Comparison of ENCODE assay signal across 22 mouse cellular contexts in genomic region chr2:72375877-72376276, GRCm38 (mm10).
DNase-seq lines count a peak whose midpoint lies in the region; ATAC-seq and TF ChIP-seq lines count a peak whose summit lies in the region.
"Had no signal": no experiment of that assay in that cellular context is flagged by ENCODE, and none has a peak within 500 bp of the region (broad histone marks: within the 10 kb centered on the region; RNA-seq: fewer than 3 reads in every experiment).

No protein-coding gene starts in this region.

- H3K27ac ChIP-seq in heart, embryonic 16.5 days (ENCODE audit: low read length), result peak overlapping the region; percentile 19; the same call in 1 of the 2 replicates
- peak overlapping the region; percentile 78 for H3K27ac ChIP-seq in kidney, postnatal 0 days
- H3K27ac ChIP-seq in intestine, embryonic 15.5 days, result peak overlapping the region; percentile 38; the same call in 1 of the 2 replicates
- peak overlapping the region; percentile 73; the same call in 1 of the 2 replicates for H3K27ac ChIP-seq in stomach, embryonic 14.5 days (ENCODE audit: low read length)
- H3K27ac ChIP-seq: embryonic facial prominence, embryonic 12.5 days; hindbrain, embryonic 15.5 days; left cerebral cortex, adult 2 months; liver, embryonic 14.5 days; neural tube, embryonic 12.5 days had no signal

- no peaks in the 10 kb centered on the region for H3K4me1 ChIP-seq in heart, embryonic 16.5 days (ENCODE audit: control insufficient read depth, insufficient read depth, low read length)
- peaks cover 3% of the 10 kb centered on the region for H3K4me1 ChIP-seq in kidney, postnatal 0 days (replicated peaks; ENCODE audit: insufficient read depth, low read length)
- H3K4me1 ChIP-seq in intestine, embryonic 15.5 days (replicated peaks), result no peaks in the 10 kb centered on the region
- no peaks in the 10 kb centered on the region for H3K4me1 ChIP-seq in stomach, embryonic 14.5 days (ENCODE audit: control insufficient read depth, insufficient read depth, low read length)
- H3K4me1 ChIP-seq: embryonic facial prominence, embryonic 12.5 days; neural tube, embryonic 12.5 days had no signal

- no peak overlapping the region for H3K9ac ChIP-seq in heart, embryonic 16.5 days (ENCODE audit: low read length)
- H3K9ac ChIP-seq in kidney, postnatal 0 days (ENCODE audit: low read depth, low read length), result no peak overlapping the region
- H3K9ac ChIP-seq in intestine, embryonic 15.5 days, result no peak overlapping the region
- no peak overlapping the region for H3K9ac ChIP-seq in stomach, embryonic 14.5 days (replicated peaks; ENCODE audit: low read depth, low read length)
- H3K9ac ChIP-seq: embryonic facial prominence, embryonic 12.5 days; forebrain, postnatal 0 days; hindbrain, embryonic 15.5 days; liver, embryonic 14.5 days; neural tube, embryonic 12.5 days had no signal

- WGBS in heart, embryonic 16.5 days, result 78% methylated on average over 3 of the region's 3 CpGs
- 65% methylated on average over 3 of the region's 3 CpGs for WGBS in kidney, postnatal 0 days
- 58% methylated on average over 3 of the region's 3 CpGs for WGBS in intestine, embryonic 15.5 days
- WGBS in stomach, embryonic 14.5 days, result 58% methylated on average over 3 of the region's 3 CpGs

- H3K4me2 ChIP-seq in heart, embryonic 16.5 days (ENCODE audit: low read depth, low read length), result no peak overlapping the region
- H3K4me2 ChIP-seq in kidney, postnatal 0 days (ENCODE audit: low read length), result no peak overlapping the region
- no peak overlapping the region for H3K4me2 ChIP-seq in intestine, embryonic 15.5 days (replicated peaks)
- no peak overlapping the region for H3K4me2 ChIP-seq in stomach, embryonic 14.5 days (replicated peaks; ENCODE audit: low read depth, low read length)
- H3K4me2 ChIP-seq: embryonic facial prominence, embryonic 12.5 days; hindbrain, embryonic 15.5 days; neural tube, embryonic 12.5 days had no signal

- H3K36me3 ChIP-seq in heart, embryonic 16.5 days (ENCODE audit: control insufficient read depth, insufficient read depth), result peaks cover 23% of the 10 kb centered on the region
- peaks cover 10% of the 10 kb centered on the region; the same call in 1 of the 2 replicates for H3K36me3 ChIP-seq in kidney, postnatal 0 days (ENCODE audit: insufficient read depth, low read length)
- 0 out of 2 replicates have a peak, but pooled peaks cover 9% of the 10 kb centered on the region for H3K36me3 ChIP-seq in intestine, embryonic 15.5 days
- H3K36me3 ChIP-seq in stomach, embryonic 14.5 days (ENCODE audit: control insufficient read depth, insufficient read depth, low read length), result peaks cover 3% of the 10 kb centered on the region
- H3K36me3 ChIP-seq: embryonic facial prominence, embryonic 12.5 days; hindbrain, embryonic 15.5 days; neural tube, embryonic 12.5 days had no signal

- ATAC-seq in heart, embryonic 16.5 days (replicated peaks; ENCODE audit: extremely low read depth, insufficient read depth, low FRiP score), result no peak
- ATAC-seq in kidney, postnatal 0 days (replicated peaks; ENCODE audit: low FRiP score, low read depth), result no peak
- no peak for ATAC-seq in intestine, embryonic 15.5 days
- ATAC-seq in stomach, embryonic 14.5 days (ENCODE audit: insufficient number of reproducible peaks, insufficient read depth, low FRiP score, low read depth), result no peak
- ATAC-seq: forebrain, postnatal 0 days had no signal

- TF ChIP-seq CTCF in kidney, postnatal 0 days (IDR thresholded peaks at IDR 0.05; ENCODE audit: low read depth), result no peak

- no peak for DNase-seq in heart, adult 18-20 months
- DNase-seq in kidney, postnatal 0 days (ENCODE audit: low spot score), result peak; percentile 73
- no peak for DNase-seq in kidney, adult 9 months
- no peak for DNase-seq in B cell, adult 2 months
- DNase-seq: adrenal gland, adult 2 months; cerebellum, adult 11-12 months; cerebellum, postnatal 14 days; forebrain, postnatal 0 days; gastrocnemius, postnatal 36 days; kidney, adult 18-20 months; lung, postnatal 36 days; midbrain, embryonic 14.5 days; right cerebral cortex, postnatal 14 days; thymus, adult 2 months had no signal

- H3K27me3 ChIP-seq in heart, embryonic 16.5 days (ENCODE audit: control insufficient read depth, insufficient read depth, low read length), result no peaks in the 10 kb centered on the region
- H3K27me3 ChIP-seq in kidney, postnatal 0 days (ENCODE audit: insufficient read depth, low read length), result no peaks in the 10 kb centered on the region
- H3K27me3 ChIP-seq in intestine, embryonic 15.5 days (replicated peaks), result no peaks in the 10 kb centered on the region
- no peaks in the 10 kb centered on the region for H3K27me3 ChIP-seq in stomach, embryonic 14.5 days (ENCODE audit: control insufficient read depth, insufficient read depth, low read length)
- H3K27me3 ChIP-seq: embryonic facial prominence, embryonic 12.5 days; hindbrain, embryonic 15.5 days; neural tube, embryonic 12.5 days had no signal

- H3K9me3 ChIP-seq in heart, embryonic 16.5 days (replicated peaks; ENCODE audit: control insufficient read depth, low read length), result no peaks in the 10 kb centered on the region
- no peaks in the 10 kb centered on the region for H3K9me3 ChIP-seq in kidney, postnatal 0 days (replicated peaks; ENCODE audit: low read length)
- no peaks in the 10 kb centered on the region for H3K9me3 ChIP-seq in intestine, embryonic 15.5 days
- no peaks in the 10 kb centered on the region for H3K9me3 ChIP-seq in stomach, embryonic 14.5 days (ENCODE audit: control insufficient read depth, low read depth, low read length)
- H3K9me3 ChIP-seq: embryonic facial prominence, embryonic 12.5 days; hindbrain, embryonic 15.5 days; neural tube, embryonic 12.5 days had no signal

- H3K4me3 ChIP-seq in heart, embryonic 16.5 days (ENCODE audit: low read length), result no peak overlapping the region
- H3K4me3 ChIP-seq in kidney, postnatal 0 days (replicated peaks; ENCODE audit: low read depth, low read length), result no peak overlapping the region
- H3K4me3 ChIP-seq in intestine, embryonic 15.5 days (replicated peaks), result no peak overlapping the region
- H3K4me3 ChIP-seq in stomach, embryonic 14.5 days (ENCODE audit: low read depth, low read length), result no peak overlapping the region
- H3K4me3 ChIP-seq: embryonic facial prominence, embryonic 12.5 days; hindbrain, embryonic 15.5 days; left cerebral cortex, adult 2 months; neural tube, embryonic 12.5 days had no signal

Comparison
In these comparisons a context has a peak if more than half of its experiments do, and no peak if none do; other contexts are left out.
1. H3K27ac ChIP-seq: peak in every context shown above with its lines; median percentile 78 in kidney, postnatal 0 days; 73 in stomach, embryonic 14.5 days; 38 in intestine, embryonic 15.5 days; 19 in heart, embryonic 16.5 days.